Mouse (Mus musculus): Measurements from ENCODE around the gene Ppp5c.

GRCm38 (mm10) chr7:17058816-17059462, 31.2 kb upstream of the Ppp5c start:
- TF ChIP-seq CTCF (IDR thresholded peaks at IDR 0.05; ENCODE audit: control insufficient read depth, insufficient read depth, insufficient replicate concordance, low read depth, low read length): no peak
- no peak for TF ChIP-seq POLR2A (IDR thresholded peaks at IDR 0.05; ENCODE audit: control insufficient read depth, low read depth, low read length)

All from testis, adult 2 months (tissue).